Mouse (Mus musculus): ENCODE measurements around the gene P4ha1.

- TF ChIP-seq FLI1 (IDR thresholded peaks at IDR 0.05; ENCODE audit: low read length) (no peak), GATA1 (IDR thresholded peaks at IDR 0.05; ENCODE audit: borderline replicate concordance, low read length) (no peak)
Measured at GRCm38 (mm10) chr10:59363208-59363607, 40.1 kb downstream of the P4ha1 start.
